Mouse (Mus musculus): ENCODE data around the gene Olfr10.

- no peak for TF ChIP-seq CTCF (IDR thresholded peaks at IDR 0.05; ENCODE audit: control insufficient read depth, insufficient read depth, insufficient read length)
- TF ChIP-seq USF1 (IDR thresholded peaks at IDR 0.05; ENCODE audit: low read depth): no peak
- TF ChIP-seq MYOG (IDR thresholded peaks at IDR 0.05; ENCODE audit: control insufficient read depth, extremely low read depth, insufficient read length): no peak
- TF ChIP-seq CEBPB (IDR thresholded peaks at IDR 0.05; ENCODE audit: low read depth): no peak
Observed at GRCm38 (mm10) chr11:49264081-49264480, 40.5 kb upstream of the Olfr10 start.
